Mouse (Mus musculus) testis, adult 2 months (tissue): ENCODE measurements around the gene Ppil6.
A peak's percentile ranks its signal among the peaks of the same experiment; 100 is the strongest.

ENCODE experiments used
- CTCF ChIP-seq: fragments of 200-500 bp; IDR thresholded peaks from 2 replicates; pipeline ENCODE4 v1.5.1; 2012; ENCODE audit warnings: low read depth, mild to moderate bottlenecking, inconsistent platforms, low read length, moderate library complexity; ENCODE audit not compliant: control insufficient read depth, insufficient read depth, insufficient replicate concordance
- POLR2A ChIP-seq: fragments of 200-500 bp; IDR thresholded peaks from 2 replicates; pipeline ENCODE4 v1.6.1; 2012; ENCODE audit warnings: low read depth, mild to moderate bottlenecking, inconsistent platforms, low read length, moderate library complexity; ENCODE audit not compliant: control insufficient read depth

DNA sequence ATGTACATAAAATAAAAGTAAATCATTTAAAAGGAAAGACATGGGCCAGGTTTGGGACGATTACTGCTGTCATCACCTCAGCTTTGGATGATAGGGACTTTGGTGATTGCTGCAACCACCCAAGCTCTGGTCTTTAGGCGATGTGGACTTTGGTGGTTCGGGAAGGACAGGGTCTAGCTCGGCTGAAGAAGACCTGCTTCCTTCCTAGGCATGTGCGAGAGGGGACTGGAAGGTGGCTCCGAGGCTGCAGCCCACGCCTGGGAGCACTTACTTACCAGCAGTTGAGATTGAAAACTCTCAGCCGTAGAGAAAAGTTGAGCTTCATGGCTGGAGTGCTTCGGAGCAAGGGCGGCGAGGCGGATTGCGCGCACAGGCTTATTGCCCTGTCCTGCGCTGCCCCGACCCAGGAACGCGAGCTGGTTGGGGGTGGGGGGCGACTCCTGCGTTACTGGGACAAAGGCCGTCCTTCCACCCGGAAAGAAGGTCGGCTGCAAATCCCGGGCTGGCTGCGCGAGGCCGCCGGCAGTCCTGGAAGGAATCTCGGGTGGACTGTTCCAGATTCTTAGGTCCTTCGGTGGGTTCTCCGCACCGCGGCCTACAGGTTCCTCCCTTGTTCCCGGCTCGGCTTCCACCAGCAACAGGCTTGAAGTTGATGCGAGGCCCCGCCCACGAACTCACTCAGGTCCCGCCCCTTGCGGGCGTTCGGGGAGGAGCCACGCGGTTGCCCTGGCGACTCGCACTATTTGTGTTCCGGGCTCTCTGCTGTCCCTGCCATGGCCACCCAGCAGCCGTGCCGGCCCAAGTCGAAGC lies at the start of gene Ppil6, which contains the start of gene Smpd2:
- no peak for TF ChIP-seq CTCF
- peak; percentile 57 for TF ChIP-seq POLR2A
